Mouse (Mus musculus) embryo, embryonic 9.5 days (tissue): ENCODE measurements at regions not wholly inside any gene's neighbourhood (a gene's known extent, or its start where the extent isn't known, plus 50 kb on each side); places are given as distances from the start of the nearest gene placed in this dataset.

ENCODE experiments used
- DNase-seq: peaks from one replicate; pipeline ENCODE4 v3.0.0-alpha.2; 2017; ENCODE audit errors: extremely low spot score

DNA sequence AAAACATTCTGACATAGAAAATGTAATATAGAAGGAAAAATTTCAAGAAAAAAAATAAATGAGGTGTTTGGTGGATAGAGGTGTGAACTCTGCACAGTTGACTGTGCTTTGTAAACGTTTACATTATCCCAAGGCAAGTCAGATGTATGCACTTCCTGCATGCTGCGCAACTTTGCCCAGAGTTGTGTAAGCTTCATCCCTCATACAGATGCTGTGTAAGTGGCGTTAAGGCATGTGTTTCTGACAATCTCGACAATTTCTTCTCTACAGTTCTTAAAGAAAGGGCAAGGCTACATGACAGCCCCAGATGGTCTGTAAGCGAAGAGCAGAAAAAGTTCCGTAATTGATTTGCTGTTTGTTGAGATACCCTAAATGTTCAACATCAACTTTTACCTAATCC, 476.6 kb upstream of the Pitx2 start:
- no peak for DNase-seq

DNA sequence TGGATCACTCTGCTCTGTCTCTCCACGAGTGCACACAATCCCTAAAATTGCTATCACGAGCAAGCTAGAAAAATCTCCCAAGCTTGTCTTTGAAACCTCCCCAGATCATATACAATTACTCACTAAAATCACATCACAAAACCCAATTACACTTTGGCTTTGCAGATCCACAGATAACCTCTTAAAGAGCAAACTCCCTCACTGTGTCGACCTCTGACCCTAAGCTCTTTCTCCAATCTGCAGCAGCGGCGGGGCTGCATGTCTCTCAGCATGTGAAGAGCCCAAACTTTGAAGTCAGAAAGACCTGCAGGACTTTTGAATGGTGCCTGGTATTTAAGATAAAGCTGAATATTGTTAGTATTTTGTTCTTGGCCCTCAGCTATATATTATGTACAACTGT, 479.4 kb upstream of the Pitx2 start:
- DNase-seq, result peak; percentile 39

DNA sequence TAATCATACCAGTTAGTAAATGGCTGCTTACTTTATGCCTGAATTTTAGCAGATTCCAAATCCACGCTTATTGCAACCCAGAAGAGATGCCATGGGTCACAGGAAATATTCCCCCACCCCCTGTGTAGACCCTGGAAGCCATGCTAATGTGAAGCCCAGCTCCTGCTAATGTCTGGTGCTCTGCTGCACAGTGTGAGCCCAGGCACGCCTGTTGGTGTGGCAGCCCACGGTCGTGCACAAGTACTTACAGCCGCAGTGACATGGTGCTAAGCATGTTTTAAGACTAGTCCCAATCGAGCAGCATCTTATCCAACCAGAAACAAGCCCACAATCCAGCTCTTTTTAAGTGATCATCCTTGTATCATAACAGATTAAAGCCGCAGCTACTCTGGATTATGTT, 480.5 kb upstream of the Pitx2 start:
- DNase-seq, result peak; percentile 2

DNA sequence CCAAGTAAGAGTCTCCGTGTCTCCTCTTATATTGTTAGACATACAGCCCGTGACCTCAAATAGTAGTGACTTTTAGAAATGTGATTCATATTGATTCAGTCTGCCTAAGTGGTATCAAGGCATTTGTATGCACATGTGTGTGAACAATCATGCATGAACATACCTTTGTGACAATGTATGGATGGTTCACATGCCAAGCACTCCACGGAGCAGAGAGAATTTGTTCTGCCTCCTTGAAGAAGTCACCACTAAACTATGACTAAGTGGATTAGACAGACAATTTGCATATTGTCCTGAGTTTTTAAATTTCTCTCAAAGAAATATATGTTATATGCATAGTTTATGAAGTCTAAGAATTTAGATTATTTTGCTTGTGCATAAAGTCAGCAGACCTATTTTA, 492.4 kb upstream of the Pitx2 start:
- DNase-seq, result no peak

DNA sequence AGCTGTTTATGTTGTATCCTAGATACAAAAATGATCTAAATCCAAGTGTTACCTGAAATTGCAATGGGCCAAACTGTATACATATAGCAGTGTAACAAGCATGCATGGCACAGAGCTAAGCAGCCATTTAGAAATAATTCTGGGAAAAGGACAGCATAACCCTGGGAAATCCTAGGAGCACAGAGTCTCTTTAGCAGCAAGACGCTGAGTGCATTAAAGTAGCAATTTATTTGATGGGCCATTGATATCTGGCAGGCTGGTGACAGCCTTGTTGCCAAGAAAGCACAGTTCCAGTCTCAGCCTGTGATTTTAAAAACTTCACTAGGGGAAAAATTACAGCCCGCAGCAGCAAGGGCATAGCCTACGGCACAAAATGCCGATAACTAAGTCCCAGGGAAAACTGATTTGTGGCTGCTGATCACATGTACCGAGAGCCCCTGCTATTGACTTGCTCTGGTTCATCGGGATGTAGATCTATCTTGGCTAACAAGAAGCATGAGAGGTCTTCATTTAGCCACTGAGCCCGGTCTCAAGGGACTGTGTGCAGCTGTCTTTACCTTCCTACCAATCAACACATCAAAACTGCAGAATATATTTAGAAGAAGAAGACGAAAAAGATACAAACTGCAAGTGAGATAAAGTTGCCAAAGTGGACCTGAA, 531.1 kb upstream of the Pitx2 start:
- no peak for DNase-seq

DNA sequence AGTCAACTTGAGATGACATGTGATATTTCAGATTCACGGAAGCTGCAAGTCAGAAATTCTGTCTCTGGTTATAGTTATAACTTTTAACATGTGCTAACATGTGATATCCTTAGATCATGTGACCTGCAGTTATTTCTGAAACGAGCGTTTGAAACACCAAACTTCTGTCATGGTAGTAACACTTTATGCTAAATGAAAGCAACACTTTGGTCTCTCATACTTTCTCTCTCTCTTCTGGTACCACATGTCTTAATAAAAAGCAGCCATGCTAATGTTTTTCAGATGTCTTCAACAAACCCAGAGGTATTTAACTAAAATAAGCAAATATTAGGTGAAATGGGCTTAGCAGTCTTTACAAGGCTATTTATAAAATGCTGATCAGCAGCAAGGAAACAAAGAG, 534.5 kb upstream of the Pitx2 start:
- no peak for DNase-seq

DNA sequence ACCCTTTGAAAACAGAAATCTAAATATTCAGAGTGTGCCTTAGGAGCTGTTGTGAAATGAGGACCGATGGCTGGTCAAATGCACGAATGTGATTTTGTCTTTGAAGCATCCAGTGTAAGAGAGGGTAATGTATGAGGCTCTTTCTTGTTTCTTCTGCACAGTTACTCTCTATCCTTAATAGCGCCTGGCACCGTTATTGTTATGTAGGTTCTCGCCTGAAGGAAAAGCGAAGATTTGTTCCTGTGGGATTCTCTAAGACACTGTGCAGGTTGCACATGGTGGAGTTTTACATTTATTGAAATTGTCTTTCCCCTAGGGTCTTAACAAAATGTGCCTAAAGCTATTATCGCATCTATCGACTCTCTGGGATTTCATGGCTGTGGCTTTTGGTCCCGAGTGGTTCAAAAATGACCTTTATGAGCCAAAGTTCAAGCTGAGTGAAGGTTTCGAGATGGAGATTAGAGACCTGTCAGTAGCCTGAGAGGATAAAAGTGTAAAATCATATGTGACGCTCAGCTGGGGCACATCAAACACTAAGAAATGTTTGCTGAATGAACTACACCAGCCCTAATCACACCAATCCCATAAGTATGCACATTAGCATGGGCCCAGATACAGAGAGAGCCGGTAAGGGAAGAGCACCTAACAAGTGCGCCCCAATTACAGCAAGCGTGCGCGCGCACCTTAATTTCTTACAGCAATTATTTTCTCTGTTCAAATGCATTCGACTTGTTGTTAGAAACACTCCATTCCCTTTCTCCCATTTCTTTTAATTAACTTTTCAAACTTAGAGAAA, 562.5 kb upstream of the Pitx2 start:
- no peak for DNase-seq

DNA sequence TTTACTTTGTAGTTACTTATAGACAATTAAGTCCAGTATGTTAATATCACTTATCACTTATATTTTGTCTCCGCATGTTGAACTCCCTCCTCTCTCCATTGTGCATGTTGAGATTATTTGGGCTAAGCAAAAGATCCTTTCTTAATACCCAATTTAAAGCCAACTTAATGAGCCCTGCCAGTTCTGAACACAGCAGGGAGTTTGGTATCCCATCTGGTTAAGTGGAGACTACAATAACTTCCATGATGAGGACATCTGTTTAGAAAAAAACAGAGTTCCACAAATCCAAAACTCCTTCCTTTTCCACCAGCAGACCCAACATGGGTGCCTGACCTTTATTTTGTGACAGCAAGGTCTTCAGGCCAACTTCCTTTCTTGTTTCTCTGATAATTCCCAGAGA, 572.0 kb upstream of the Pitx2 start:
- DNase-seq, result no peak

DNA sequence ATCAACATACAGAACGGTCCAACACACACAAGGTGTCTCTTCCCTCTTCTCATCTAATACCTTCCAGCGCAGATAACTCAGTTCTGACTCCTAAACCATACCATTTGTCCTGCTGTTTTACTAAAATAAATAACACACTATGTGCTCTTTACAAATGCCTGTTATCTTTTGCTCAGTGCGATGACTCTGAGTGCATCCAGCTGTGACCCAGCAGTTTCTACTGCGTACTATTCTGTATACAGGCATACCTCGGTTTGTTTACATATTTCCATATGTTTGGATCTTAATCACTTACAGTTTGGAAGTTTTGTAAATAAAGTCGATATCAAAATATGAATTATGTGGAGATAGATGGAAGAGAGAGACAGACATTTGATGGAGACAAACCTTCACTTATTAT, 583.0 kb upstream of the Pitx2 start:
- DNase-seq, result no peak

DNA sequence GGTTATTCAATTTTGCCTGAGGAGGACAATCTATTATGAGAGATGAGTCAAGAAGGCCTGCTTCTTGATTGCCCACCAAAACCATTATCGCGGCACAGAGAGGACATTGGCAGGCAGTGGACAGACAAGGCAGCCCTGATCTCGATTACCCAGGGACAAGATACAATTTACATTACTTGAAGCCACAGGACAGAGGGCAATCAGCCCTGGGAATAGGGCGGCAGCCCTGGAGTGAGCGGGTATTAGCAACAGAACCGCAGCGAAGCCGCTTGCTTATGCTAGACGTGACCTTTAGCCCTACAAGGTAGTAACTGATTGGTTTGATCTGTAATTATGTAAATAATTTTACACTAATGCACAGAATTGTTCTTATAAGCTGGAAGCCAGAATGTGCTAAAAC, 586.0 kb upstream of the Pitx2 start:
- no peak for DNase-seq

DNA sequence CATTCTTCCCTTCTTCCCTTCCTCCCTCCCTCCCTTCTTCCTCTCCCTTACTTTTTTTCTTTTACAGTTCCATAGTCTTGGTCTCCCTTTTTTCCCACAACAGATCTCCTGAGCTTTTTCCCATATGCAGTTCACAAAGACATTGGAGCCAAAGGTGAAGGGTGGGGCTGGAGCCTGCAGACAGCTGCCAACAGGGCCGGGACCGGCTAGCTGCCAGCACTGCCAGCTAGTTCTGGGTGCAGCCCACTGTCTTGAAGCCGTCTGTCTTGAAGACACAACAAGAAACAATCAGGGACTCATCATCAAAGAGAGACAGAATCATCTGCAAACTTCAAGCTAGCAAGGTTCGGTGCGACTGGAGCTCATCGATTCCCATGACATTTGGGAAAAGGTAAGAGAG, 588.9 kb upstream of the Pitx2 start:
- no peak for DNase-seq

DNA sequence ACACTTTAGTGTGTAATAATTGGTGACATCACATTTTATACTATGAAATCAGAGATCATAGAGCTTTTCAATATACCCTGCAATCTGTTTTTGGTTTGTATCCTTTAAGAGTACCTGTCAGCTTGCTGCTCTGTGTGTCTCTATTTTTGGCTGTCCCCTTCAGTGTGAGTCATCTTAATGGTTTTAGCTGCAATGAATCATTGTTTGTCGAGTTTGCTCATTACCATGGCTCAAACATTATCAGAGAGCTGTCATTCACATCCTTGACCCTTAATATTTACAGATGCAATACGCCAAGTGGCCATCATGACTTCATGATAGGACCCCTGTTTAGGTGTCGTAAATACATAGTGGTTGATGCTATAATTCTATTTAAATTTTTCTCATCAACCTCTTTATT, 591.0 kb upstream of the Pitx2 start:
- no peak for DNase-seq

DNA sequence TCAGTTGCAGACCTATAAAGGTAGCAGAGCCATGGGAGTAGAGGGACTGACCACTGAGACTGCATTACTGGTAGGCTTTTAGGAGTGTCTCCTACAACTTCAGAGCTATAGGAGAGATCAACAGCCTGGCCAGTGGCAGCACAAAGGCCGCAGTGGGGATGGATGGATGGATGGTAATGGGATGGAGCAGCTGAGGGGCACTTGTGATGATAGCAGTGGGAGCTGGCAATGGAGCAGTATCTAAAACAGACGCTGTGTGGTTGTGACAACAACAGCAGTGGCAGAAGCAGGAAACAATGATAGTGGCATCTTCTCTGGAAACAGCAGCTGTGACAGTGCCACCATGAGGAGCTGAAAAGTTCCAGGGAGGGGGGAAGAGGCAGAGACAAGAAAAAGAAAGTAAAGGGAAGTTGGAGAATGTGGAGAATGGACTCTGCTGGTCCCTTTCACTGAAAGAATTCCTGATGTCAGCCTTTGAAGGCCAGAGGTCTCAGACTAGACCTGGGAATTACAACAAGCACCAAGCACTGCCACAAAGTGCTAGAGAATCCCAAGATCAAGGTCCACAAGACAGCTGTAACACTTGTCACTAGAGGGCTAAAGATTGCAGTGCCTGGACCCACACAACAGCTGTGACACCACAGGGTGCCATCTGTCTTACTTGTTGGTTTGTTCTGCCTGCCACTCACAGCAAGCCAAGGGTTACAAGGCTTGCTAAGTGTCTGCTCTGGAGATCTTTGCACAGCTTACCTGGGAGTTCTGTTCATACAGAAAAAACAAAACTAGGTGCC, 624.1 kb upstream of the Pitx2 start:
- DNase-seq, result peak; percentile 2

DNA sequence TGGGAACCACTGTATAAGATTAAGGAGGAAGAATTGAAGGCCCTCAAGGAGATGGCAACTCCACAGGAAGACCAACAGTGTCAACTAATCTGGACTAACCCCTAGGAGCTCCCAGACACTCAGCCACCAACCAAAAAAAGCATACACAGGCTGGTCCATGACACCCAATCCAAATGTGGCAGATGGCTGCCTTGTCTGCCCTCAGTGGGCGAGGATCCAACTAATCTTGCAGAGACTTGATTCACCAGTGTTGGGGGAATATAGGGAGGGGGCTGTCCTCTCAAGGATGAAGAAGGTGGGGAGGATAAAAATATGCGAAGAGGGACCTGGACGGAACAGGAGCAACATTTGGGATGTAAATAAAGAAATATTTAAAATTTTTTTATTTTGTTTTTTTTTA, 629.1 kb upstream of the Pitx2 start:
- no peak for DNase-seq

DNA sequence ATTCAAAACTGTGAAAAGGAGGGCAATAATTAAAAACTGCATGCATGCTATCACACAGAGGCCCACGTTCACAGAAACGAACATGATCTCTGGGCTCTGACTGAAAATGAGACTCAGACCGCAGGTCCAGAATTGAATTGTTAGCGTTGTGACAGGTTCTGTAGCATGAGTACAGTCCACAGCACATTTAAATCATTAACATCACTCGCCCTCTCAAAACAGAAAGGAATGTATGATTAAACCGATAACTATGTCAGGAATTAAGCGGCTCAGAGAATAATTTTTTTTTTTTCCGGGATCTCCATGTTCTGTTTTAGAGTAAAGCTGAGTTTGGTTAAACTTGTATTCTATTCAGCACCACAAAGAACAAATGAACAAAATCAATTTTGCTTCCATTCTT, 634.3 kb upstream of the Pitx2 start:
- no peak for DNase-seq

DNA sequence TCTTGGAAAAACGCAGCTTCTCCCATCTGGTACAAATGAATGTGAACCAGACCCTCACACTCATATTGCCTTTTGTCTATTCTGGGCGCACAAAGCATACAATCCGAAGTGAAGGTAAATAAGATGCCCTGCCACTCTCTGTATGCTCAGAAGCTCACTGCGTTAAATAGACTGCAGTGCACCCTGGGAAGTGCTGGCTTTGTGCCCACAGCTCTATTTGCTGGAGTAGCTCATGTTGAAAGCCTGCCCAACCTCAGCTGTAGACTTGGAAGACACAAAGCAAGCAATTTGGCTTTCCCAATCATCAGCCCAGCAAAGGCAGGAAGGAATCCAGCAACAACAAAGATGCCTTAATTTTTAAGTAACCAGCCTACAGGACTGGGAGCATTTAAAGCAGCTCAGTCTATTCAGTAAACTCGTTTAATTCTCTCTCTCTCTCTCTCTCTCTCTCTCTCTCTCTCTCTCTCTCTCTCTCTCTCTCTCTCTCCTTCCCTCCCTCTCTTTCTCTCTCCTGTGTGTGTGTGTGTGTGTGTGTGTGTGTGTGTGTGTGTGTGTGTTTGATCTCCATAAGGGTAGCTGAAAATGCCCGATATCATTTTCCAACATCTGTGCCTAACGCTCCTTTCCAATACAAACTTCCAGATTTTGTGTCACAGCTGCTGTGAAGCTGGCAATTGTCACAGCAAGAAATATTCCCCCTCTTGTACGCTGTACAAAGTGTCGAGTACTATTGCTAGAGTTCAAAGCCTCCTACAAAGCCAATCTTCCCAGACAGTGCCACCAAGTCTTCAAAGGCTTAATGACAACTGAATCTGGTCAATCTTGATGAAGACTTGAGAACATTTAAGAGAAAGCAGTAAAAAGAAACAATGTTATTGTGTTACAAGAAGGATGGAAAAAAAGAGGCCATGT, 650.5 kb upstream of the Fam241a start:
- no peak for DNase-seq

DNA sequence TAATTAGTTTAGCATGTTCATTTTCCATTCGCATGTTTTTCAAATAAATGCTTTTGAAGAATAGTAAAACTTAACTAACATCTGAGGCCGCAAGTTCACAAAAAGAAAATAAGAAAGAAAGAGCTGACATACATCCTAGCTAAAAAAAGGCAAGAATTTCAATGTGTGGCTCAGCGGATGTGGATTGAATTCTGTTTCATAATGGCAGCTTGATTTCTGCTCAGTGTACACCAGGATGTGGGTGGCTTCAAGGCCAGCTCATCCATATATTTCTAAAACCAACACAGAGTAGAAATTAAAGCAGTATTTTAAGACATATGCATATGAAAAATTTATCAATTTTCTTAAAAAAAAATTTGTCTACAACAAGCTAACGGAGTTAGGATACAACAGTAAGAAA, 629.3 kb upstream of the Fam241a start:
- no peak for DNase-seq

DNA sequence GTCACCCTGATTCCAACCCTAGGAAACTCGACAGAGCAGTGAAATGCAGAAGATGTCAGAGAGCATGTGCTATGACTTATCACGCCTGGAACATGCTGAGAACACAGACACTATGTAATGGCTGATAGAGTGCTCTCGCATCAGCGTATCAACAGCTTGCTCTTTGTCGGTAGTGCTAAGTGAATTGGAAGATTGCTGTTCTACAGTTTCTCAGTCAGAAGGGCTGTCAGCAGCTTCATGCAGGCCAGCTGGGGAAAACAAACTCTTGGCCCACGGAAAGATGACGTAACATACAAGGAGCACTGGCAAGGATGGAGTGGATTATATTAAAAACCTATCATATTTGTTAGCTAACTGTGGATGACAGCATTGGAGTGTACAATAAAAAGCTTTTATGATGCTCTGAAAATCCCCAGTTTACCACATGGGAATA, 624.6 kb upstream of the Fam241a start:
- DNase-seq, result no peak

DNA sequence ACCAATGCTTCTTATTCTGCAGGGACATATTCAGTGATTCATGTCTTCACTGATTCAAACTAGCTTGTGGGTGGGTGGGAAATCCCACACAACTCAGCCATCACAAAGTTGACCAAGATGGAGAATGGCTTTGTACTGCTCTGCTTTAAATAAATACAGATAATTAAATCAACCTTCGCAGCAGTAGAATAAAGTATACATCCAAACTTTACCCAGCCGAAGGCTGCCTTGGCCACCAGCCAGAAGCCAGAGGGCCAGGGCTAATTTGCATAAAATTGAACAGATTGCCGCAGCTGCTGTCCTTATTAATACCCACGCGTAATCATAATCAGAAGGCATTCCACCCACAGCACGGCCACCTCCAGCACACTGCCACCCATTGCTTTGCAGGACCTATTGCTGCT, 623.8 kb upstream of the Fam241a start:
- no peak for DNase-seq

DNA sequence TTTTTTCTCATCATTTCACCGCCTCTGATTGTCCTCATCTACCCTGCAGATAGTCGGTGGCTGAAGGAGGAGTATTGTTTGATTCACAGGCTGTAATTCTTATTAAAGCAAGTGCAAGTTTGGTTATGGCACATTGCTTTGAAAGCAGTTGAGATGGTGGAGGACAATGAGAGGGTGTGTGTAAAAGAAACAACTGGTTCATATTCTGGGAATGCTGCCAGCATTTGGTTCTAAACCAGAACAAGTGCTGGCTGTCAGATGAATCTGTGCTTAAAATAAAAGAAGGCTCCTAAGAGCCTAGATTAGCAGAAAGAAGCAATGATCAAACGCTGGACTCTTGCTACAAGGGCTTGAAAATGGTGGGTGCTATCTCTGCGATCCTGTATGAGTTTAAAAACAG, 622.7 kb upstream of the Fam241a start:
- no peak for DNase-seq

DNA sequence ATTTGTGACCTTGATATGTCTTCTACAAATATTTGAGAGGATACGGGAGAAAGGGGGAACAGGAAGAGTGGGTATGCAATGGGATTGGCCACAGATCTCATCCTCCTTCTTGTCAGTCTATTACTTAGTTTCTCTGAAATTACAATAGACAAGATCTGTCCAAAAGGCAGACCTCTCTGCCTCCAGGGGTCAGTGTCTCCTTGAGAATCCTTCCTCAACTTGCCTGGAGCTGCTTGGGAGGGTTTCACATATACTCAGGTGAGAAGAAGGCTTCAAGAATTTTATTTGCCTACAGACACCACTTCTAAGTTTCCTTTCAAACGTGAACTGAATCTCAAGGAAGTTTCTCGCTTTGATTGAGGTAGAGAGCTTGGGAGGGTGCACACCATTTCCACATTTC, 575.0 kb upstream of the Fam241a start:
- peak; percentile 32 for DNase-seq

DNA sequence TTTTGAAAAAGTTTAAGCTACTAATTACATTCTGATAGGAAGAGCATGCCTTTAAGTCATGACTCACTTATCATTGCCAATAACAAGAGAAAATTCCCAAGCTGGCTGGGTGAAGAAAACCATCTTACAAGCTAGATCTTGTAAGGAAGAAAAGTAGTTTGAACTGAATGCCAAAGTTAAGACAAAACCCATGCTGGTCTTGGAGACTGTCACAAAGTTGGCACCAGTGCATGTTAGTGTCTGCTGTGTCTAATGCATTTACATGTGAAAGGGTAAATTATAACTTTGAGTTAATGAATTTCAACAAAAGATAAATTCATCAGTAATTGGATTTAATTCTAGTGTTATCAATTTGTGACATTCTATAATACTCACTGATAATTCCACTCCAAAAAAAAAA, 533.6 kb upstream of the Fam241a start:
- DNase-seq, result no peak
